Mouse (Mus musculus): ENCODE results near the gene Mettl7a1.
"Not testable (repeated sequence)": the region's sequence is repeated elsewhere in the genome, so short reads cannot be mapped to it uniquely, and the experiment has no call there.

Mettl7a1 gene

DNA sequence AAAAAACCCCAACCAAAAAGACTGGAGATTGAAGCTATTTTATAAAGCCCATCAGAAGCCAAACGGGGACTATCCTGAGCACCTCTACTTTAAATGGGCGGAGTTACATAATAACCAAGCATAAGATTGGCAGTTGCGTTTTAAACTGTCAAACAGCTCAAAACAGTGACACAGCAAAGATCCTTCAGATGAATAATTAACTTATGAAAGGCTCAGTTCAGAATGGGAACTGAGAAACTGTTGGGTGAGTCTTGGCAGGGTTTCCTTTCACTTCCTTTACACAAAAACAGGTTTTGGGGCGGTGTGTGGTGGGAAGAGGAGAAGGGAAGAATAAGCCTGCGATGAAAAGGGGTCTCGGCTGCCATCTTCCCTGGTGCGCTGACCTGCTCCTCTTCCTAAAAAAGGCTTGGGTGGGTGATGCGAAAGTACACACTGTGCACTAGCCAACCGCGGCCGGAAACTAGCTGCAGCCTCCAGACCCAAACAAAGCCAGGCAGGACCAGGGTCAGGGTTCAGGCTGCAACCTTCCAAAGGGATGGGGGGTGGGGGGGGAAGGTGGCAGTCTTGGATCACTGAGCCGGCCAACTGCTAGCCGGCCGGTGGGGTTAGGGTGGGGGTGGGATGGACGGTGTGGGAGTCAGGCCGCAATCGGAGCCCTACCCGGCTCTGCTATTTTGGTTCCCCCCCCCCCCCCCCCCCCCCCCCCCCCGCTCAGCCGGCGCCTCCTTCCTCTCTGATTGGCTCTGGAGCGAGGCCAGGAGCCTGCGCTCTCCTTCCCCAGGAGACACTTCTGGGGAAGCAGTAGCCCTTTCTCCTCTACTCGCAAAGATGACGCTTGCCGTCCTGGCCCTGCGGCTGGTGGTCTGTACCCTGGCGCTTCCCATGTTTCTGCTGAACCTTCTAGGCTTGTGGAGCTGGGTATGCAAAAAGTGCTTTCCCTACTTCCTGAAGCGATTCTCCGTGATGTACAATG, at the start of gene Mettl7a1:
Gene Mettl7a1, plus strand, starts transcription at position 122 of the 973 bp plus-strand sequence.
- peak; percentile 91 to 92 for DNase-seq (ENCODE audit: low spot score in 2 of 2)

GRCm38 (mm10) chr15:100256386-100256785, 47.6 kb upstream of the Mettl7a1 start:
- DNase-seq (ENCODE audit: low spot score in 2 of 2) = no peak

DNA sequence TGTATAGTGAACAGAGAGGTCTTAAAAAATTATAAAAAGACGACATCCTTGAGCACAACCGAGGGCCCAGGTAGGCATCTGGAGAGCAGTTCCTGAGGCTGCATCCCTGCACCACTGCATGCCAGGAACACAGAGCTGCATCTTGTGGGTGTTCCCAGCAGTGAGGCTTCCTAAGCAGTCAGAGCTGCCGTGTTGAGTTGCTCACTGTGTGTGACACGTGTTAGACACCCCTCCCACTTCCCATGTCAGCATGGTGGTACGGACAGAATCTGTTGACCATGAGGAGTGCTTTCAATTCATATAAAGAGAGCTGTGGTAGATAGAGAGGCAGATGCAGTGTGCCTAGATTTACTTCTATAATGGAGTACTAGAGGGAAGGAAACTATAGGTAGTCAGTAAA, 46.6 kb upstream of the Mettl7a1 start:
- DNase-seq (ENCODE audit: low spot score in 2 of 2) = no peak

- no peak for DNase-seq (ENCODE audit: low spot score in 2 of 2)
These were observed 45.1 kb upstream of the Mettl7a1 start for GRCm38 (mm10) chr15:100258646-100259425.

- DNase-seq (ENCODE audit: low spot score in 2 of 2) = not testable (repeated sequence)
These were observed 43.6 kb upstream of the Mettl7a1 start for GRCm38 (mm10) chr15:100260351-100260750.

GRCm38 (mm10) chr15:100263246-100263905, 40.6 kb upstream of the Mettl7a1 start:
- DNase-seq (ENCODE audit: low spot score in 2 of 2) = no peak

- no peak for DNase-seq (ENCODE audit: low spot score in 2 of 2)
These were observed 38.2 kb upstream of the Mettl7a1 start for GRCm38 (mm10) chr15:100265586-100266325.

GRCm38 (mm10) chr15:100268916-100269315, 35.0 kb upstream of the Mettl7a1 start:
- no peak for DNase-seq (ENCODE audit: low spot score in 2 of 2)

- no peak for DNase-seq (ENCODE audit: low spot score in 2 of 2)
These were observed 34.2 kb upstream of the Mettl7a1 start for GRCm38 (mm10) chr15:100269776-100270175.

GRCm38 (mm10) chr15:100270609-100271008, 33.3 kb upstream of the Mettl7a1 start:
- not testable (repeated sequence) for DNase-seq (ENCODE audit: low spot score in 2 of 2)

- no peak for DNase-seq (ENCODE audit: low spot score in 2 of 2)
These were observed 32.5 kb upstream of the Mettl7a1 start for GRCm38 (mm10) chr15:100271411-100271810.

- not testable (repeated sequence) for DNase-seq (ENCODE audit: low spot score in 2 of 2)
These were observed 30.1 kb upstream of the Mettl7a1 start for GRCm38 (mm10) chr15:100273791-100274308.

GRCm38 (mm10) chr15:100274790-100275559, 29.0 kb upstream of the Mettl7a1 start:
- no peak for DNase-seq (ENCODE audit: low spot score in 2 of 2)

GRCm38 (mm10) chr15:100276403-100276802, 27.5 kb upstream of the Mettl7a1 start:
- DNase-seq (ENCODE audit: low spot score in 2 of 2) = no peak

DNA sequence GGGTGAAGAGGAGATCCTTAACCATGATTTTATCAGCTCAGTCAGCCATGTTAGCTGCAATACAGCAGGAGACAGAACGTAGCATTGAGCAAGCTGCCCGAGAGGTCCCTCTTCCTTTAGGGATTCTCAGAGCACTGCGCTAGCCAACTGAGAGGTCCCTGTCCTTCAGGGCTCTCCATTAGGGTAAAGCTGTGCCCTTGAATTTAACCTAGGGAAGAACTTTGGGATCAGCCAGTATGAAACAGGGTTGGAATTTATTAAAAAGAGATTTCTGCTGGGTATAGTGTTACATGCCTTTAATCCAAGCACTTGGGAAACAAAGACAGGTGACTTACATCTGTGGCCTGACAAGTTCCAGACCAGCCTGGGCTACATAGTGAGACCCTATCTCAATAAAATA, 26.4 kb upstream of the Mettl7a1 start:
- no peak for DNase-seq (ENCODE audit: low spot score in 2 of 2)

- DNase-seq (ENCODE audit: low spot score in 2 of 2) = no peak
These were observed 23.3 kb upstream of the Mettl7a1 start, which contains the start of gene Tmprss12 for GRCm38 (mm10) chr15:100280626-100281025. Gene Tmprss12 (plus strand): TSS chr15:100280837.

- DNase-seq (ENCODE audit: low spot score in 2 of 2) = no peak
These were observed 15.0 kb upstream of the Mettl7a1 start for GRCm38 (mm10) chr15:100288980-100289379.

- no peak for DNase-seq (ENCODE audit: low spot score in 2 of 2)
These were observed 13.1 kb upstream of the Mettl7a1 start for GRCm38 (mm10) chr15:100290858-100291257.

GRCm38 (mm10) chr15:100292326-100292725, 11.6 kb upstream of the Mettl7a1 start:
- no peak for DNase-seq (ENCODE audit: low spot score in 2 of 2)

- no peak for DNase-seq (ENCODE audit: low spot score in 2 of 2)
These were observed 6.1 kb upstream of the Mettl7a1 start for GRCm38 (mm10) chr15:100297856-100298255.

Data from right cerebral cortex, postnatal 10 days (tissue).